Comparison of ENCODE assay signal across 8 mouse cellular contexts in genomic region chr7:80402651-80403321, GRCm38 (mm10). TPM values are rescaled to one million over a fixed set of nuclear protein-coding genes. Genes with fewer than 3 reads are reported as not detected.
DNase-seq lines count a peak whose midpoint lies in the region; ATAC-seq and TF ChIP-seq lines count a peak whose summit lies in the region.

No protein-coding gene starts in this region.

- no peak for TF ChIP-seq CTCF in kidney, postnatal 0 days (IDR thresholded peaks at IDR 0.05; ENCODE audit: low read depth)

- peak; percentile 87 for DNase-seq in adrenal gland, postnatal 10 days
- peak; percentile 71 for DNase-seq in embryonic facial prominence, embryonic 14.5 days (ENCODE audit: low spot score)
- DNase-seq in kidney, postnatal 0 days (ENCODE audit: low spot score), result peak; percentile 80
- DNase-seq in lung, postnatal 4 days, result peak; percentile 79 to 89
- peak; percentile 57 for DNase-seq in retina, postnatal 7 days (ENCODE audit: low read depth, low spot score)
- no peak for DNase-seq in layer of hippocampus, postnatal 14 days (ENCODE audit: low spot score in 2 of 2)

- no peaks in the 10 kb centered on the region for H3K27me3 ChIP-seq in embryonic facial prominence, embryonic 14.5 days (replicated peaks; ENCODE audit: control insufficient read depth, insufficient read depth, low read length)
- no peaks in the 10 kb centered on the region for H3K27me3 ChIP-seq in heart, embryonic 14.5 days (ENCODE audit: control insufficient read depth, insufficient read depth, low read length)
- no peaks in the 10 kb centered on the region for H3K27me3 ChIP-seq in kidney, postnatal 0 days (ENCODE audit: insufficient read depth, low read length)

- 0% methylated on average over 12 of the region's 92 CpGs for WGBS in embryonic facial prominence, embryonic 14.5 days
- under 1% methylated on average over 53 of the region's 92 CpGs for WGBS in heart, embryonic 14.5 days
- WGBS in kidney, postnatal 0 days, result under 1% methylated on average over 47 of the region's 92 CpGs

- H3K9ac ChIP-seq in embryonic facial prominence, embryonic 14.5 days (ENCODE audit: low read depth, low read length), result peak overlapping the region; percentile 97
- H3K9ac ChIP-seq in heart, embryonic 14.5 days (ENCODE audit: low read length), result peak overlapping the region; percentile 98
- H3K9ac ChIP-seq in kidney, postnatal 0 days (ENCODE audit: low read depth, low read length), result peak overlapping the region; percentile 97

- H3K4me2 ChIP-seq in embryonic facial prominence, embryonic 14.5 days (ENCODE audit: low read depth, low read length), result peak overlapping the region; percentile 89
- peak overlapping the region; percentile 72 for H3K4me2 ChIP-seq in heart, embryonic 14.5 days (ENCODE audit: low read length)
- peak overlapping the region; percentile 91 for H3K4me2 ChIP-seq in kidney, postnatal 0 days (ENCODE audit: low read length)

- peak; percentile 34 for ATAC-seq in CD4-positive, CD25-positive, alpha-beta regulatory T cell, adult 4 months
- ATAC-seq in embryonic facial prominence, embryonic 14.5 days (ENCODE audit: low read depth), result peak; percentile 54
- ATAC-seq in heart, embryonic 14.5 days (ENCODE audit: insufficient number of reproducible peaks, insufficient read depth, low FRiP score, low read depth), result peak; percentile 66
- ATAC-seq in kidney, postnatal 0 days (replicated peaks; ENCODE audit: low FRiP score, low read depth), result peak; percentile 71

- H3K36me3 ChIP-seq in embryonic facial prominence, embryonic 14.5 days (ENCODE audit: control insufficient read depth, insufficient read depth, low read length), result no peaks in the 10 kb centered on the region
- H3K36me3 ChIP-seq in heart, embryonic 14.5 days (ENCODE audit: control insufficient read depth, insufficient read depth, low read length), result peaks cover 7% of the 10 kb centered on the region
- 0 out of 2 replicates have a peak, but pooled peaks cover 2% of the 10 kb centered on the region for H3K36me3 ChIP-seq in kidney, postnatal 0 days (ENCODE audit: insufficient read depth, low read length)

- peaks cover 18% of the 10 kb centered on the region for H3K4me1 ChIP-seq in embryonic facial prominence, embryonic 14.5 days (ENCODE audit: control insufficient read depth, insufficient read depth, low read length)
- peaks cover 21 to 51% of the 10 kb centered on the region in 2 experiments for H3K4me1 ChIP-seq in heart, embryonic 14.5 days (ENCODE audit: control insufficient read depth in 2 of 2, insufficient read depth in 2 of 2, low read length in 2 of 2)
- peaks cover 18% of the 10 kb centered on the region for H3K4me1 ChIP-seq in kidney, postnatal 0 days (replicated peaks; ENCODE audit: insufficient read depth, low read length)

- H3K27ac ChIP-seq in embryonic facial prominence, embryonic 14.5 days (replicated peaks; ENCODE audit: low read depth, low read length), result peak overlapping the region; percentile 90
- peak overlapping the region; percentile 75 to 97 for H3K27ac ChIP-seq in heart, embryonic 14.5 days (replicated peaks in 1 of 2; ENCODE audit: control insufficient read depth in 1 of 2, insufficient read depth in 1 of 2, low read depth in 2 of 2, low read length in 2 of 2)
- H3K27ac ChIP-seq in kidney, postnatal 0 days, result peak overlapping the region; percentile 97

- peak overlapping the region; percentile 90 for H3K4me3 ChIP-seq in embryonic facial prominence, embryonic 14.5 days (ENCODE audit: low read depth, low read length)
- peak overlapping the region; percentile 83 for H3K4me3 ChIP-seq in heart, embryonic 14.5 days (ENCODE audit: control insufficient read depth in 1 of 2, insufficient read depth in 1 of 2, low read depth in 1 of 2, low read length in 2 of 2)
- peak overlapping the region; percentile 93 for H3K4me3 ChIP-seq in kidney, postnatal 0 days (replicated peaks; ENCODE audit: low read depth, low read length)

- no peaks in the 10 kb centered on the region for H3K9me3 ChIP-seq in embryonic facial prominence, embryonic 14.5 days (ENCODE audit: control insufficient read depth, low read length)
- no peaks in the 10 kb centered on the region for H3K9me3 ChIP-seq in heart, embryonic 14.5 days (ENCODE audit: control insufficient read depth, low read length)
- H3K9me3 ChIP-seq in kidney, postnatal 0 days (replicated peaks; ENCODE audit: low read length), result no peaks in the 10 kb centered on the region

RNA-seq across cellular contexts. Expression of gene Furin, which starts 2.5 kb away (rescaled TPM):
- 1 to 10 TPM; 5.5 to 7.3 TPM for polyA plus RNA-seq in CD4-positive, CD25-positive, alpha-beta regulatory T cell, adult 4 months (2017; shearing (Covaris generic))
- 100 to 1,000 TPM; 113 to 129 TPM for total RNA-seq in adrenal gland, postnatal 10 days (2021)
- polyA plus RNA-seq in embryonic facial prominence, embryonic 14.5 days (2014; fragmentation: Nextera tagmentation; extraction: Ambion mirVana), result 17.2 and 18.4 TPM in 2 replicates
- polyA plus RNA-seq in heart, embryonic 14.5 days (2014; fragmentation: Nextera tagmentation; extraction: Ambion mirVana), result 17.9 and 25.2 TPM in 2 replicates
- 20.8 and 22.9 TPM in 2 replicates for polyA plus RNA-seq in kidney, postnatal 0 days (2015; fragmentation: Nextera tagmentation; extraction: Ambion mirVana)
- 10 to 100 TPM; 48.7 to 50.3 TPM for total RNA-seq in layer of hippocampus, postnatal 14 days (2021)

RNA-seq across cellular contexts. Expression of gene Fes, which starts 15.0 kb away (rescaled TPM):
- 1 to 10 TPM in 1 of 2 experiments, under 1 TPM in 1; 0.11 to 2.5 TPM for polyA plus RNA-seq in CD4-positive, CD25-positive, alpha-beta regulatory T cell, adult 4 months (2017; shearing (Covaris generic))
- total RNA-seq in adrenal gland, postnatal 10 days (2021), result 10 to 100 TPM; 13.2 to 17.1 TPM
- polyA plus RNA-seq in embryonic facial prominence, embryonic 14.5 days (2014; fragmentation: Nextera tagmentation; extraction: Ambion mirVana), result 14.6 and 15.7 TPM in 2 replicates
- 12.3 and 13.5 TPM in 2 replicates for polyA plus RNA-seq in heart, embryonic 14.5 days (2014; fragmentation: Nextera tagmentation; extraction: Ambion mirVana)
- polyA plus RNA-seq in kidney, postnatal 0 days (2015; fragmentation: Nextera tagmentation; extraction: Ambion mirVana), result 12.4 and 12.5 TPM in 2 replicates
- 1 to 10 TPM; 5.6 to 9.9 TPM for total RNA-seq in layer of hippocampus, postnatal 14 days (2021)

RNA-seq across cellular contexts. Expression of gene Man2a2, which starts 31.6 kb away (rescaled TPM):
- 10 to 100 TPM; 10.4 to 22.3 TPM for polyA plus RNA-seq in CD4-positive, CD25-positive, alpha-beta regulatory T cell, adult 4 months (2017; shearing (Covaris generic))
- total RNA-seq in adrenal gland, postnatal 10 days (2021), result 10 to 100 TPM; 56.2 to 93.5 TPM
- 15.7 and 19.3 TPM in 2 replicates for polyA plus RNA-seq in embryonic facial prominence, embryonic 14.5 days (2014; fragmentation: Nextera tagmentation; extraction: Ambion mirVana)
- 15.9 and 19.5 TPM in 2 replicates for polyA plus RNA-seq in heart, embryonic 14.5 days (2014; fragmentation: Nextera tagmentation; extraction: Ambion mirVana)
- polyA plus RNA-seq in kidney, postnatal 0 days (2015; fragmentation: Nextera tagmentation; extraction: Ambion mirVana), result 7.3 and 8.8 TPM in 2 replicates
- total RNA-seq in layer of hippocampus, postnatal 14 days (2021), result 100 to 1,000 TPM; 124 to 139 TPM

RNA-seq across cellular contexts. Expression of gene Hddc3, which starts 59.9 kb away (rescaled TPM):
- 1 to 10 TPM; 6.9 to 7.2 TPM for polyA plus RNA-seq in CD4-positive, CD25-positive, alpha-beta regulatory T cell, adult 4 months (2017; shearing (Covaris generic))
- total RNA-seq in adrenal gland, postnatal 10 days (2021), result 10 to 100 TPM; 45.3 to 54.8 TPM
- 19.6 and 22.8 TPM in 2 replicates for polyA plus RNA-seq in embryonic facial prominence, embryonic 14.5 days (2014; fragmentation: Nextera tagmentation; extraction: Ambion mirVana)
- polyA plus RNA-seq in heart, embryonic 14.5 days (2014; fragmentation: Nextera tagmentation; extraction: Ambion mirVana), result 18.2 and 23.1 TPM in 2 replicates
- 20.2 and 21.5 TPM in 2 replicates for polyA plus RNA-seq in kidney, postnatal 0 days (2015; fragmentation: Nextera tagmentation; extraction: Ambion mirVana)
- total RNA-seq in layer of hippocampus, postnatal 14 days (2021), result 10 to 100 TPM; 45.8 to 46.3 TPM

Comparison
In these comparisons a context has a peak if more than half of its experiments do, and no peak if none do; other contexts are left out.
1. DNase-seq: peak in adrenal gland, postnatal 10 days (single experiment), embryonic facial prominence, embryonic 14.5 days (single experiment), kidney, postnatal 0 days (single experiment), lung, postnatal 4 days (2 of 2) and retina, postnatal 7 days (single experiment); none in layer of hippocampus, postnatal 14 days (0 of 2).
2. Peak in every context shown above with its lines, with median percentiles within 50 percentile points of each other: ATAC-seq, H3K27ac ChIP-seq, H3K4me2 ChIP-seq, H3K4me3 ChIP-seq and H3K9ac ChIP-seq.